Mouse (Mus musculus) lung, adult 18-20 months (tissue): Measurements from ENCODE around the gene Cenpe.

Experiments
- DNase-seq, 2 experiments: peaks; one replicate each; pipeline ENCODE4 v3.0.0; 2022; ENCODE audit warnings: mixed read lengths in 2 of 2

Cenpe gene

GRCm38 (mm10) chr3:135280669-135281415 lies 68.5 kb downstream of the Cenpe start, which contains the start of gene Bdh2:
Gene Bdh2 (plus strand): TSS chr3:135281221.
- peak; percentile 79 to 82 for DNase-seq

GRCm38 (mm10) chr3:135281701-135282100 lies 69.4 kb downstream of the Cenpe start:
- DNase-seq: no peak

DNA sequence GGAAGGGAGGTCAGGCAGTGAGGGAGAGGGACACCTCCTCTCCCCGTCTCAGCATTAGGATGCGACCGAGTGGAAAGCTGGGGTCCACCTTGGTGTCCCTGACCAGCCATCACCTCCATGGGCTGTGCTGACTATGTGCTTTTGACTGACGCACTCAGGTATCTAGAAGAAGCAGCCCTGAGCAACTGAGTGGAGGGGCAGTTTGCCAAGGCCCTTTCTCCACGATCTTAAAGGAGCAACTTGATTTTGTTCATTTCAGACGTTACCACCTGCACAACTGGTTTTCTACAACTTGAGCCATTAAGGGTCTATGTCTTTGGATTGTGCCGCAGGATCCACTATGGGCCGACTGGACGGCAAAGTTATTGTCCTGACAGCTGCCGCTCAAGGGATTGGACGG lies 72.9 kb downstream of the Cenpe start:
- DNase-seq: peak; percentile 18 to 32

GRCm38 (mm10) chr3:135285807-135286206 lies 73.5 kb downstream of the Cenpe start:
- DNase-seq: peak in 1 of 2 experiments; percentile 19

GRCm38 (mm10) chr3:135288138-135288750 lies 75.9 kb downstream of the Cenpe start:
- no peak for DNase-seq

DNA sequence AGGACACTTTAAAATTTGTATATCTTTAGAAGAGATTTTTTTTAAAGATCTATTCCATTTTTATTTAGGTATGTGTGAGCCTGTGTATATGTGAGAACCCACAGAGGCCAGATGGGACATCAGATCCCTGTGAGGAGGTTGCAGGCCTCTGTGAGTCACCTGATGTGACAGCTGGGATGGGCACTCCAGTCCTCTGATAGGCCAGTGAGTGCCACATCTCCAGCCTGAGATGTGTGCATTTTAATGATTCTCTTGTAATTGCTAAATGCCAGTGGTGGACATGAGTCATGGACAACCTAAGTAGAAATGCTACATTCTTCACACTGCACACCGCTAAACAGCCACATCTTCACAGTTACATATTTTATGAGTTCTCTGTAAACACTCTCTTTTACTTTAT lies 76.8 kb downstream of the Cenpe start:
- DNase-seq: no peak

DNA sequence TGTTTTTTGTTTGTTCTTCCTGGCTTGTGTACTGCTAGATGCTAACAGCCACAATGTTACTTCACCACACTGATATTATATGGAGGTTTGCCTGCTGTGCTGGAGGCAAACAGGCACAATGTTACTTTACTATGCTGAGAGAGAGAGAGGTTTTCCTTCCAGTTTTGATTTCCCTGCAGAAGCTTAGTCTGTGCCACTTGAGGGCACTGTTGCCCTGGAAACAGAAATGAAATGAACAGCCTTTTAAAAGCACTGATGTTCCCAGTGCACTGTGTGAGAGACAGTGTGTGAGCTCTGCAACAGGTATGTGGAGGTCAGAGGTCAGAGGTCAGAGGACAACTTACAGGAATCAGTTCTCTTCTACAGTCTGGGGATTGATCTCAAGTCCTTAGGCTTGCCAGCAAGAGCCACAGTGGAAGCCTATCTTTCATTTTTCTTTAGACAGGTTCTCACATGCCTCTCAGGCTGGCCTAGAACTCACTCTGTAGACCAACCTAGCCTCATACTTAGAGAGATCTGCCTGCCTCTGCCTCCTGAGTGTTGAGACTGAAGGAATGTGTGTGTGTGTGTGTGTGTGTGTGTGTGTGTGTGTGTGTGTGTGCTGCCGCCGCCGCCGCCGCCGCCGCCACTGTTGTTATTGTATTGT lies 78.0 kb downstream of the Cenpe start:
- DNase-seq: peak; percentile 16 to 38

DNA sequence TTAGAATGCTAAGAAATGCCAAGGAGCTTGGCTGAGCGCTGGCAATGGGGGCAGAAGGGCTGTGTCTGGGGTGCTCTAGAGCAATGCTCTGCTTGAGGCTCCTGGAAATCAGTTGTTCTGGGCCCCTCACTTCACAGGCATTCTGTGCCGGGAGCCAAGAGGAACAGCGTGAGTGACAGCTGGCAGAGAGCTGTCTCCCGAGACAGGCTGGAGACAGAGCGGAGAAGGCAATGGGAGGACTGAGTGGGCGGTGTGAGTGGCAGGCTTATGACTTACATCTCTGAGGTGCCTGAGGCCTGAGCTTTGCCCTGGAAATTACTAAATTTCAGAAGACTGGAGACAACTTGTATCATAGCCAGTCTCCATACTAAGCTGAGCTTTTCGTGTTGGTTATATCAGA lies 81.4 kb downstream of the Cenpe start:
- DNase-seq: peak in 1 of 2 experiments; percentile 6

GRCm38 (mm10) chr3:135295559-135295958 lies 83.2 kb downstream of the Cenpe start:
- no peak for DNase-seq

DNA sequence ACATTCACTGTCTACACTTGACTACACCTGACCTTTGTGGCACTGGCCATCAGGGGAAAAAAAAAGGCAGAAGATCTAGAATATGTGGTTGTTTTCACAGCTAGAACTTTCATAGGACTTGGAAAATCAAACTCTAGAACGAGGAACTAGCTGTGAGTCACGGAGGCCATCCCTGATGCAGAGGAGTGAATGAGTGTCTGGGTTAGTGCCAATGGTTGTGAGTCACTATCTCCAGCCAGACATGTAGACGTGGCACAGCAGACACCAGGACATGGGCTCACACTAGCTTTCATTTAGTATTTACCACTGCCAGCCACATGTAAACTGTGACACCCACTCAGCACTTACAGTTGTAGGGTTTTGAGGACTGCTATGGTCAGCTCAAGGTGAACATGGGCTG lies 86.2 kb downstream of the Cenpe start:
- peak in 1 of 2 experiments; percentile 29 for DNase-seq

DNA sequence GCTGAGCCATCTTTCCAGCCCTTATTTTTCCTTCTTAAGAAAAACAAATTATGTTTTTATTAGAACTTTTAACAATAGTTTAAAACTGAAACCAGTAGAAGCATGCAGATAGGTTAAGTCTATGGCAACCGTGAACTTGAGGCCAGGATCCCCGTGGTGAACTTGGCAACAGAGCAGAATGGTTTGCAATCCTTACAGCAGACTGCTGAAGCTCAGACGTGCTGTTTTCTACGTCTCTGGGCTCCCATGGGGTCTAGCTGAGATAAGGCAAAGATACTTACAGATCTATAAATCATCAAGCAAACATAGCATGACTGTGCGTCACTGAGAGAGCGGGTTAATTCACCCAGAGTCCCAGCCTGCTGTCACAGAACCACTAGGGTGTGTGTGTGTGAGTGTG lies 87.7 kb downstream of the Cenpe start:
- no peak for DNase-seq

GRCm38 (mm10) chr3:135304060-135304459 lies 91.7 kb downstream of the Cenpe start:
- DNase-seq: no peak

GRCm38 (mm10) chr3:135304566-135304965 lies 92.2 kb downstream of the Cenpe start:
- no peak for DNase-seq

DNA sequence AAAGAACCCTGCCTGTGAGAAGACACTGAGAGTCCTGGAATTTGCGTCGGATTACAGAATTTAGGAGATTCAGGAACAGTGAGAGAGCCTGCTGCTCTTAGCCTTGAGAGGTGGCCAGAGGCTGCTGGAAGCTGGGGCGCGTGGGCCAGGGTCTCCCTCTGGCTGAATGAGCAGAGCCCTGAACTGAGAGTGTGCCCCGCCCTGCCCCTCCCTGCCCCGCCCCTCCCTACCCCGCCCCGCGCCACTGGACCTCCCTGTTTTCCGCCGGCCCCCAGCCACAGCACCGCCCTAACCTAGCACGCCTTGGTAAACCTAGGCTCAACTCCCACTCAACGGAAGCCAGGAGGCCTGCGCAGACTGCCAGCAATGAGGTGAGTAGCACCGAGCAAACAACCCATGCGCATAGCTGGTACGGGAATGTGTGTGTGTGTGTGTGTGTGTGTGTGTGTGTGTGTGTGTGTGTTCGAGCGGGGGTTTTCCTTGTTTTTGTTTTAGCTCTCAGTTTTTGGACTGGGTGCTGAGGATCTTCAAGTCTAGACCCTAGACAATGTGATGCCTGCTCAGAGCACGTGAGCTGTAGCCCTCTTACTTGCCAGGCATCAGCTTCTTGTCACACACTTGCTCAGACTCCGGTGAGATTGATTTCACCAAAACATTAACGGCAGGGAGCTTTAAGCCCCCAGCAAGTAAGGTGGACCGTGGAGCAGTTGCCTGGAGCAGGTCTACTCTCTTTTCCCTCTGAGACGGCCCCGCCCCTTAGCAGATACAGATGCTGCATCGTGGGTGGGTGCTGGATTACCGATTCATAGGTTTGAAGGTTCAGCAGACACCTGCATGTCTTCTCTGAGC lies 95.3 kb downstream of the Cenpe start, which contains the start of gene Slc9b2:
Gene Slc9b2 (plus strand): TSS at position 290 of the 849 bp plus-strand sequence.
- peak; percentile 33 to 61 for DNase-seq

GRCm38 (mm10) chr3:135312916-135313491 lies 100.7 kb downstream of the Cenpe start:
- no peak for DNase-seq

DNA sequence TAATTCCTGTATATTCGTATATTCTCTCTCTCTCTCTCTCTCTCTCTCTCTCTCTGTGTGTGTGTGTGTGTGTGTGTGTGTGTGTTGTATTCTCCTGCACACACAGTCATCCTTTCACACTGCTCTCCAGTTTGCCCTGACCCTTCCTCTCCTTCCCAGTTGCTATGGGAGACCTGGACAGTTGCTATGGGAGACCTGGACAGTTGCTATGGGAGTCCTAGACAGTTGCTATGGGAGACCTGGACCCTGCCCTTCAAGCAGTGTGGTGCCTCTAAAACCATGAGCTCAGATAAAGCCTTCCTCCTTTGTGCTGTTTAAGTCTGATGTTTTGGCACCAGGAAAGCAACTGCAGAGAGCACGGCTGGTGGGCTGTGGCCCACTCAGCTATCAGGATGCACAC lies 101.4 kb downstream of the Cenpe start:
- no peak for DNase-seq

GRCm38 (mm10) chr3:135314811-135315210 lies 102.5 kb downstream of the Cenpe start:
- DNase-seq: no peak

DNA sequence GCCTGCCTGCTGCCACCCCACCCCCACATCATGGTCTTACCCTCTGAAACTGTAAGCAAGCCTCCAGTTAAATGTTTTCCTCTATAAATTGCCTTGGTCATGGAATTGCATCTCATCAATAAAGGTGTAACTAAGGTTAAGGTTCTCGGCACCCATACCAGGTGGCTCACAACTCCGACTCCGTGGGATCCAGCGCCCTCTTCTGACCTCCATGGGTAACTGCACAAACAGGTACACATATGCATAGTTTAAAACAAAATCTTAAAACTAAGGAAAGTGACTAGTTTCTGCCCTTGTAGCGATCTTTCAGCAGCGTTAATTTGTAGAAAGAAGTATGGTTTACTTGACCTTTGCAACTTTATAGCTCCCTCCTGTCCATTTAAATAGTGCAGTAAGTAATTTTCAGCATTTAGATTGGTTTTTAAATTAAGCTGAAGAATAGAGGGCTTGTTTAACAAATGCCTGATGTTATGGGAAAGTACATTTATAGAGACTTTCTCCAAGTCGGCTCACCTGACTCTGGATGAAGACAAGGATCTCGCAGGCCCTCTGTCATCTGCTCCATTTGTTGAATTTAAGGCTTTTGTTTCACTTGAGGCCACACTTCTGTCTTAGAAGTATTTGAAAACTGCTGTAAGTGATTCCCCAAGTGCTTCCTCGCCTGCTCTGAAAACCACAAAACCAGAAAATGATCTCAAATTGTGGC lies 103.5 kb downstream of the Cenpe start:
- no peak for DNase-seq

- DNase-seq: no peak
Measured at GRCm38 (mm10) chr3:135318331-135318730, 106.0 kb downstream of the Cenpe start.
